Mouse (Mus musculus) hindbrain, embryonic 12.5 days (tissue): Measurements from ENCODE around the gene Fam181a. TPM values are rescaled to one million over a fixed set of nuclear protein-coding genes. Genes with fewer than 3 reads are reported as not detected.

Source experiments
- ATAC-seq: fragments of 200-750 bp; cut with Nextera tagmentation; 2 replicates; pipeline ENCODE4 v1.8.0; 2017; ENCODE audit warnings: moderate TSS enrichment; ENCODE audit not compliant: low FRiP score
- H3K27ac ChIP-seq: fragments of 300-500 bp; sonication (generic); 2 replicates; pipeline ENCODE4 v1.5.1; 2016; ENCODE audit warnings: mild to moderate bottlenecking
- H3K27me3 ChIP-seq: fragments of 300-500 bp; sonication (generic); 2 replicates; pipeline ENCODE4 v1.6.1; 2016; ENCODE audit warnings: mild to moderate bottlenecking
- H3K36me3 ChIP-seq: fragments of 300-500 bp; sonication (generic); 2 replicates; pipeline ENCODE4 v1.6.1; 2016; ENCODE audit warnings: mild to moderate bottlenecking
- H3K4me1 ChIP-seq: fragments of 300-500 bp; sonication (generic); 2 replicates; pipeline ENCODE4 v1.6.1; 2016
- H3K4me2 ChIP-seq: fragments of 300-500 bp; sonication (generic); replicated peaks from 2 replicates; pipeline ENCODE4 v1.6.1; 2016; ENCODE audit warnings: mild to moderate bottlenecking
- H3K4me3 ChIP-seq: fragments of 300-500 bp; sonication (generic); 2 replicates; pipeline ENCODE4 v1.5.1; 2016; ENCODE audit warnings: mild to moderate bottlenecking
- H3K9ac ChIP-seq: fragments of 300-500 bp; sonication (generic); 2 replicates; pipeline ENCODE4 v1.6.1; 2016; ENCODE audit warnings: mild to moderate bottlenecking, moderate library complexity
- H3K9me3 ChIP-seq: fragments of 300-500 bp; sonication (generic); replicated peaks from 2 replicates; pipeline ENCODE4 v1.6.1; 2016; ENCODE audit warnings: mild to moderate bottlenecking
- WGBS: fragments of 180-500 bp; shearing (Covaris S2); methylation state at CpG from one replicate; pipeline ENCODE4 v1.1.7; 2016; 5-methylcytosine and 5-hydroxymethylcytosine counted together
- polyA plus RNA-seq: library from polyadenylated mRNA; unstranded; fragments of >200 nt; fragmentation: Nextera tagmentation; extraction: Ambion mirVana; gene quantifications from 2 replicates; pipeline ENCODE4 v1.2.1, GENCODE M21; 2016

Gene Fam181a
- polyA plus RNA-seq, 1 experiment from 2014 or later, result 14.4 TPM

DNA sequence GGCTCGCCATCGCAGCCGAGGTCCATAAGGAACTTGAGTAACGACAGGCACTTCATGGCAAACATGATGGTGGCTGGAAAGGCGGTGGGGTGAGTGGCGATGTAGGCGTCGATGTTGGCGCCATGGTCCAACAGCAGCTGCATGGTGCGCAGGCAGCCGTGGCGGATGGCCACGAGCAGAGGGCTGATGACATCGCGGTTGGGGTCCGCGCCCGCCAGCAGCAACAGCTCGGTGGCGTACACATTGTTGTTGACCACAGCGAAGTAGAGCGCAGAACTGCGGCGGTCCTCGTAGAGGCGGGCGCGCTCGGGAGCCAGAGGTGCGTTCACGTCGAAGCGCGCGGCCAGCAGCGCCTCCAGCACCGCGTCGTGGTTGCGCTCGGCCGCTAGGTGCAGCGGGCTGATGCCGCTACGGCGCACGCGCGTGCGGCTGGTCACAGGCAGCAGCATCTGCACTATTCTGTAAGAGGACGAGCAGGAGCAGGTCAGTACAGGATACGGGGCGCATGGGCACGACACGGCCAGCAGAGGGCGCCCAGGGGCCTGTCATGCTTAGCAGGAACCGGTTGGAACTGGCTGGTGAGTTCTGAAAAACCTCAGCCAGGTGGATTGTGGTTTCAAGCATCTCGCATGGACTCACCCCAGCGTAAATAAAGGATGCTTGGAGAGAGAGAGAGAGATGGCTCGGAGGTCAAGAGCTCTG, 14.5 kb downstream of the Fam181a start:
- peak overlapping the region; percentile 37 for H3K4me3 ChIP-seq
- H3K9ac ChIP-seq, result peak overlapping the region; percentile 41; the same call in 1 of the 2 replicates
- H3K4me2 ChIP-seq, result peak overlapping the region; percentile 61
- no peak overlapping the region for H3K27ac ChIP-seq
- H3K9me3 ChIP-seq, result no peaks in the 10 kb centered on the region
- peaks cover 9% of the 10 kb centered on the region for H3K4me1 ChIP-seq
- H3K36me3 ChIP-seq, result no peaks in the 10 kb centered on the region
- 7% methylated on average over 60 of the region's 60 CpGs for WGBS
- H3K27me3 ChIP-seq, result peaks cover 77% of the 10 kb centered on the region
- ATAC-seq, result peak; percentile 95

DNA sequence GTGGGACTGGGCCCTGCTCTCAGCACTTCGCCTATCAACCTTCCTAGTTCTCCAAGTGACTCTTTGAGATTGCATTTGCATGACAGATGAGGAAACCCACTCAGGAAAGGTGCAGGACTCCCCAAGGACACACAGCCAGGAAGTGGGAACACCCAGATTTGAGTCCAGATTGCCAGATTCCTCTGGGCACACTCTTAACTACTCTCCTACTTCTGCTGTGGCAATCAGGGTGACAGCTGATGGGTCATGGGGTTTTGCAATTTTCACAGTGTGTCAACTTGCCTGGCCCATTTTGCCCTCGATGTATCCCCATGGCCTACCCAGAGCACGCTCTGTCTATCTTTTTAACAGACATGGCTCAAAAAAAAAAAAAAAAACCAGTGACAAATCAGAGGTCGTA, 15.8 kb downstream of the Fam181a start:
- H3K27ac ChIP-seq, result no peak overlapping the region
- H3K4me2 ChIP-seq, result no peak overlapping the region
- no peak for ATAC-seq
- H3K27me3 ChIP-seq, result peaks cover 71% of the 10 kb centered on the region
- no peaks in the 10 kb centered on the region for H3K9me3 ChIP-seq
- 46% methylated on average over 4 of the region's 4 CpGs for WGBS
- no peaks in the 10 kb centered on the region for H3K36me3 ChIP-seq
- no peak overlapping the region for H3K9ac ChIP-seq
- H3K4me3 ChIP-seq, result no peak overlapping the region
- peaks cover 9% of the 10 kb centered on the region for H3K4me1 ChIP-seq

DNA sequence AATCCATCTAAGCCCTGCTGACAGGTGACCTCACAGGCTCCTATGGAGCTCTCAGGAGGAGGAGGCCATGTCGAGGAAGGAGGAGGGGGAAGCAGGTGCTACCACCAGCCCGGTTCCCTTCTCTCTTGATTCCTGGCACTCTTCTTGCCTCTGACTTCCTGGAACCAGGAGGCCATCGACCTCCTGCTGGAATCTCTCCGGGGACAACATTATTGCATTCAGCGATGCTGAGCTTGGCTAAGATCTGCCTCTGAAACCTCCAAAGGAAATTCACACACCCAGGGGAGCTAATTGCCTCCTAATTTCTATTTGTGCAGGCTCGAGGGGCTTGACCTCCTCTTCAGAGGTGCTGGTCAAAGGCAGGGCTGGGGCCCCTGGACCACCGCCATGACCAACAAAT, 16.3 kb downstream of the Fam181a start:
- WGBS, result 7% methylated on average over 7 of the region's 7 CpGs

DNA sequence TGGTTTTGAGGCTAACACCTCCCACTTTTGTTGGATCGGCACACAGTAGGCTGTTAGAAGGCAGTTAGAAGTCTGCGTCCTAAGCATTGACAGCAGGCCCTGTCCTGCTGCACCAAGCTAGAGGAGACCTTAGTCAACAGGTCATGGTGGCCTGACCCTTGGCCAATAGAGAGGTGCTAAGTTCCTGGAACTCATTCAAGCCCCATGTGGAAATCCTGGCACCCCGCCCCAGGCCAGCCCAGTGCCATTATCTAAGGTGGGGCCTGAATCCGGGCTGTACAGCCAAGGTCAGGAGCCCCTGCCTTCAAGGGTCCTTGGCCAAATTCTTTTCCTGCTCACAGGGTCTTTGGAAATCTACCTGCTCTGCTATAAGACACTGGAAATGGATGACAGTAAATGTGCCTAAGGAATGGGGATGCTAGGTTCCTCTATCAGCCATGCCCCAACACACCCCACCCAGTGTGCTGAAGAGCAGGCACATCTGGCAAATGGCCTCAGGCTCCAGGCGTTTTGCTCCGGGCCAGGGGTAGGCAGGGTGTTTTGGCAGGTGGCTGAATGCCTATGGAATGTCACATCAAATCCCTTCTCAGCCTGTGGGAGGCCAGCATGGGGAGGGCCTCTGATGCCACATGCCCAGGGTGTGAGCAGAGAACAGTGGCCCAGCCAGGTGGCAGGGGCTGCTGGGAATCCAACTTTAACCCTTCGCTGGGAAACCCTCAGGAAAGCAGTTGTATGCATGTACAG, 17.8 kb downstream of the Fam181a start:
- WGBS, result 59% methylated on average over 7 of the region's 7 CpGs
- H3K9me3 ChIP-seq, result no peaks in the 10 kb centered on the region
- H3K36me3 ChIP-seq, result no peaks in the 10 kb centered on the region
- peaks cover 9% of the 10 kb centered on the region for H3K4me1 ChIP-seq
- H3K27ac ChIP-seq, result no peak overlapping the region
- H3K4me2 ChIP-seq, result no peak overlapping the region
- peaks cover 57% of the 10 kb centered on the region for H3K27me3 ChIP-seq
- ATAC-seq, result no peak
- H3K9ac ChIP-seq, result no peak overlapping the region
- H3K4me3 ChIP-seq, result no peak overlapping the region

More for the DNA sequence above, 16.3 kb downstream of the Fam181a start:
- Histone ChIP-seq H3K4me3 (no peak overlapping the region), H3K4me2 (no peak overlapping the region), H3K9ac (no peak overlapping the region), H3K27me3 (peaks cover 69% of the 10 kb centered on the region), H3K9me3 (no peaks in the 10 kb centered on the region), H3K27ac (no peak overlapping the region), H3K36me3 (no peaks in the 10 kb centered on the region), H3K4me1 (peaks cover 9% of the 10 kb centered on the region)
- no peak for ATAC-seq

DNA sequence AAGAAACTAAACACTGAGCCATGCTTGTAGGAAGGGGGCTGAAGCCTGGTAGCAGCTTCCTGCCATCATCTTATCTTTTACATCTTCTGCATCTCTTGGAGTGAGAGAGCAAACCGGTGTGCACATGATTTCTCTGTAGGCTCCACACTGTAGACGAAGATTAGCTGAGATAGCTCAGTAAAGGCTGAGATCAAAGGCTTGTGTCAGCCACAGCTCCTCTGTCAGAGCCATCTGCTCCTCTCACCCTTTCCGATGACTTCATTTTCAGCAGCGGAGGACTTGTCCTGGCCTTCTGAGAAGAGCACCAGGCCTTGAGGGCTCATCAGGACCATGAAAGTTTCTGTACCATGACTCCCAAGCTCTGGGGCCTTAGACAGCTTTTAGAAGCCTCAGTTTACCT, 20.7 kb downstream of the Fam181a start:
- H3K27me3 ChIP-seq, result peaks cover 34% of the 10 kb centered on the region
- H3K27ac ChIP-seq, result no peak overlapping the region
- WGBS, result 67% methylated on average over 4 of the region's 4 CpGs
- no peak overlapping the region for H3K4me2 ChIP-seq
- H3K4me1 ChIP-seq, result peaks cover 4% of the 10 kb centered on the region
- no peak overlapping the region for H3K4me3 ChIP-seq
- ATAC-seq, result no peak
- no peaks in the 10 kb centered on the region for H3K36me3 ChIP-seq
- H3K9ac ChIP-seq, result no peak overlapping the region
- no peaks in the 10 kb centered on the region for H3K9me3 ChIP-seq

DNA sequence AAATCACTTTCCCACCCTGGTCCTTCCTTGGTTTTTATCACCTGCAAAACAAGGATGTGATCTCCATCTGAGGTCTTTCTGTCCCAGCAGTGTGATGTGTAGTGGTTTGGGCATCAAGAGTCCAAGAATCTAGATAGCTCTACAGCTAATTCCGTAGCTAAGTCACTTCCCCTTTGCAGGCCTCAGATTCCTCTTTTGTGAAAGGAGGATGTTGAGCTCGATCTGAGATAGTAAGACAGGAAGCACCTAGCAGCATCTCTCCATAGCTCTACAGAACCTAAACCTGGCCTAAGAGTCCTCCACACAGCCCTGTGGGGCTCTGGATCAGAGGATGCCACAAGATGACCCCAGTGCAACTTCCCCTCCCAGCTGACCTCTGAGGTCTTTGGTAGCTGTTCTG, 22.1 kb downstream of the Fam181a start:
- Histone ChIP-seq H3K9ac (no peak overlapping the region), H3K9me3 (no peaks in the 10 kb centered on the region), H3K4me2 (no peak overlapping the region), H3K4me1 (no peaks in the 10 kb centered on the region), H3K27me3 (peaks cover 29% of the 10 kb centered on the region), H3K36me3 (no peaks in the 10 kb centered on the region), H3K4me3 (no peak overlapping the region), H3K27ac (no peak overlapping the region)
- 91% methylated on average over 2 of the region's 2 CpGs for WGBS
- ATAC-seq, result no peak

DNA sequence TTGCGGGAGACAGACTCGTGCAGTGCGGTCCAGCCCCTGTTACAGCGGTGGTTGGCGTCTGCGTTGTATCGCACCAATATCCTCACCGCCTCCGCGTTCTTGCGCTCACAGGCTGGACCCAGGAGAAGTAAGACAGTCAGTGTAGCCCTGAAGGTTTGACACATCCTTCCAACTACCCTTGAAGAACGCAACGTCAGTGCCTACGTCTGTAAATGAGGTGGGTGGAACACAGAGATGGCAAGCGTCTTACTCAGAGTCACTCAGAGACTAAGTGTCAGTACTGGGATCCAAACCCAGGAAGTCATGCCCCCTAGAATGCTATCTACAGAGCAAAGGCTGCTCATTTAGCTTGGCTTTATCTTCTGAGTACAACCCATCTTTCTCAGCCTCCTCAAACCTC, 22.7 kb downstream of the Fam181a start:
- Histone ChIP-seq H3K27ac (no peak overlapping the region), H3K9ac (no peak overlapping the region), H3K4me3 (no peak overlapping the region), H3K9me3 (no peaks in the 10 kb centered on the region), H3K36me3 (no peaks in the 10 kb centered on the region), H3K4me1 (no peaks in the 10 kb centered on the region; the same call in 1 of the 2 replicates), H3K4me2 (no peak overlapping the region), H3K27me3 (peaks cover 24% of the 10 kb centered on the region)
- 97% methylated on average over 15 of the region's 15 CpGs for WGBS
- ATAC-seq, result no peak

DNA sequence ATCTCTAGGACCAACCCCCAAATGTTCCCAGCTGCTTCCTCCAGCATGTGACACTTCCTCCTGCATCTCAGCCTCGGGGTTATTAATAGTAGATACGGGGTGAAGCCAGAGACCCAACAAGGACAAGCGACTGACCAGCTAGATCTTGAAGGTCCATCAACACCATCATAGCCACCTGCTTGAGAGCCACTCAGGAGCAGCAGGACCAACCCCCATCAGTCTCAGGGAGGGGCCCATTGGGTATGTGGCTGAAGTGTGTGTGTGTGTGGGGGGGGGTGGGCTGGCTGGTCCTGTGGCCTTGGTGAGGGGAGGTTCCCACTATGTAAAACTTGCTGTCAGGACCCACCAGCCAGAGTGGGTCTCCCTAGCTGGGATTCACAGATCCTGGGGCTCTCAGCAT, 26.0 kb downstream of the Fam181a start:
- Histone ChIP-seq H3K9ac (no peak overlapping the region), H3K36me3 (no peaks in the 10 kb centered on the region), H3K4me3 (no peak overlapping the region), H3K27ac (no peak overlapping the region), H3K27me3 (peaks cover 4% of the 10 kb centered on the region; the same call in 1 of the 2 replicates), H3K4me1 (no peaks in the 10 kb centered on the region; the same call in 1 of the 2 replicates), H3K9me3 (no peaks in the 10 kb centered on the region), H3K4me2 (no peak overlapping the region)
- ATAC-seq, result no peak
- 80% methylated on average over 3 of the region's 3 CpGs for WGBS

DNA sequence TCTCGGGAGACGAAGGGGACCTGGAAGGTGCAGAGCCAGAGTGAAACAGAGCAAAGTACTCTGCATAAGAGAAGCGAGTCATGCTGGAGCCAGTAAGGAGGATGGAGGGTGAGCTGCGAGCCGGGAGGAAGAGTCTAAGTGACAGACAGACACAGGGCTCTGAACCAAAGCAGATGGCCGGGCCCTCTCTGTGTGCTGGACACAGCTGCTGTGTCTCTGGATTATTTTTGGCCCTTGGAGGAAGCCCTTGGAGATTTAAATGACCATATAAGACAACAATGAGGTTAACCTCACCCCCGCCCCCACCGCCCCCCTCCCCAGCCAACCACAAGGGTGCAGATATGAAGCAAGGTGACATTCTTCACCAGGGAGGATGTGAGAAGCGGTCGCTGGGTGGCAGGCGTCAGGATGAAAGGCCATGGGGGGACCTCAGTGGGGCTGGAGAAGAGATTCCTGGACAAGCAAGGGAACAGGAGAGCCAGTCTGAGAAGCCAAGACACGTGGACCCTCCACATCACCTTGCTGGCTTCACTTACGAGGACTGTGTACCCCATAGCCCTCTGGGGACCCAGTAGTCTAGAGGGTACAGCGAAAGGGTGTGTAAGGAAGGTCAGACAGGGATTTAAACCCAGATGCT, 27.5 kb downstream of the Fam181a start:
- H3K27me3 ChIP-seq, result peaks cover 3% of the 10 kb centered on the region; the same call in 1 of the 2 replicates
- 69% methylated on average over 14 of the region's 14 CpGs for WGBS

DNA sequence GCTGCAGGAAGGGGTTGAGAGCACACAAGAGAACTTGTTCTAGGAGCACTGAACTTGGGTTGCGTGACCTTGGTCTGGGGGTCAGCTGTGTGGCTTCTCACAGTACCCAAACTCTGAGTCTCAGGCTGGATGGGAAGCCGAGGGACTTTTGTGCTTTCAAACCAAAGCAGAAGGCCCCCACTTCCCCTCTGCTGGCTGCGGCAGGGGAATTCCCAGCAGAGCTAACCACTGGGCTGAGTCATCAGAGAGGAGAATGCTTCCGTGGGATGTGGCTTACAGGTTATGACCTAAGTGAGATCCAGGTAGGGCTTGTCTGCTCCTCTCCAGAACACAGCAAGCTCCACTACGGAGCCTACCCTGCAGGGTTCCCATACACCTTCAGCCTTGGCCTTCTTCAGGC, 30.4 kb downstream of the Fam181a start:
- Histone ChIP-seq H3K4me2 (no peak overlapping the region), H3K9ac (no peak overlapping the region), H3K4me3 (no peak overlapping the region), H3K4me1 (no peaks in the 10 kb centered on the region; the same call in 1 of the 2 replicates), H3K27me3 (peaks cover 6% of the 10 kb centered on the region; the same call in 1 of the 2 replicates), H3K36me3 (no peaks in the 10 kb centered on the region), H3K27ac (no peak overlapping the region), H3K9me3 (no peaks in the 10 kb centered on the region)
- 88% methylated on average over 5 of the region's 5 CpGs for WGBS
- no peak for ATAC-seq

More for the DNA sequence above, 27.5 kb downstream of the Fam181a start:
- H3K36me3 ChIP-seq, result no peaks in the 10 kb centered on the region
- no peak for ATAC-seq
- no peak overlapping the region for H3K27ac ChIP-seq
- H3K4me2 ChIP-seq, result no peak overlapping the region
- no peak overlapping the region for H3K4me3 ChIP-seq
- H3K9ac ChIP-seq, result no peak overlapping the region
- H3K4me1 ChIP-seq, result no peaks in the 10 kb centered on the region; the same call in 1 of the 2 replicates
- no peaks in the 10 kb centered on the region for H3K9me3 ChIP-seq

DNA sequence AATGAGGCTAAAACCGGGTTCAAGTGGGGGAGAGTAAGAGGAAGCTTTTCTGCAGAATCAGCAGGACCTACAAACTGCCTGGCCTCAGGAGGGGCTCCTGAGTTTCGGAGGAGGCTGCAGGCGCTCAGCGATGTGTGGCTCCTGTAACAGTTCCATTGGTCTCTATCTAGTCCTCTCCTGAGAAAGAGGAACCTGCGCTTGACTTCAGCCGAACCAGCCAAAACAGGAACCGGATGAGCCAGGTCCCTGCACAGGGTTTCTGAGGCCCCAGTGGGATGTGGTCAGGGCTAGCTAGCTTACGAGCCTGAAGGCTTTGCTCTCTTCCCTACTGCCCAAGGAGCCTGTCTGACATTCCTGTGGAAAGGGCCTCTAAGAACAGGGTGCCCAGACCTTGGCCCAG, 32.7 kb downstream of the Fam181a start:
- no peak overlapping the region for H3K9ac ChIP-seq
- H3K36me3 ChIP-seq, result no peaks in the 10 kb centered on the region
- H3K4me3 ChIP-seq, result no peak overlapping the region
- 78% methylated on average over 8 of the region's 8 CpGs for WGBS
- peaks cover 6% of the 10 kb centered on the region; the same call in 1 of the 2 replicates for H3K27me3 ChIP-seq
- H3K9me3 ChIP-seq, result no peaks in the 10 kb centered on the region
- no peak for ATAC-seq
- H3K4me2 ChIP-seq, result no peak overlapping the region
- no peaks in the 10 kb centered on the region; the same call in 1 of the 2 replicates for H3K4me1 ChIP-seq
- no peak overlapping the region for H3K27ac ChIP-seq

DNA sequence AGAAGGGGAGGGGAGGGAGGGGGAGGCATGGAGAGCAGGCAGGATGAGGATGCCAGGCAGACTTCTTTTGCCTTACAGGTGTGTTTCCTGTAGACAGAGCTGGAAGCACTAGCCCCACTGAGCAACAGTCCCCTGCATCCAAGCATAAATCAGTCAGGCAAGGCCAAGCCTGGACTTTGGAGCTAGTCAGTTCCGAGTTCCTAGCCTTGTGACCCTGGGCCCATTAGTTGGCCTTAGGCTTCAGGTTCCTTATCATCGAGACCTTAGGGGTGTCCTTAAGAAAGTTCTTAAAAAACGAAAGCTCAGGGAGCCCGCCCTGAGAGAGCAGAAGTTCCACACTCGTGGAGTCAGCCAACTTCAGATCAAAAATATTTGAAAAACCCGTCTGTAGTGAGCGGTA, 34.2 kb downstream of the Fam181a start:
- ATAC-seq, result no peak
- 92% methylated on average over 7 of the region's 7 CpGs for WGBS
- H3K4me1 ChIP-seq, result no peaks in the 10 kb centered on the region
- no peak overlapping the region for H3K4me2 ChIP-seq
- no peaks in the 10 kb centered on the region for H3K36me3 ChIP-seq
- H3K4me3 ChIP-seq, result no peak overlapping the region
- no peak overlapping the region for H3K9ac ChIP-seq
- no peak overlapping the region for H3K27ac ChIP-seq
- no peaks in the 10 kb centered on the region for H3K9me3 ChIP-seq
- peaks cover 6% of the 10 kb centered on the region; the same call in 1 of the 2 replicates for H3K27me3 ChIP-seq
